Mouse (Mus musculus) spleen, adult 2 months (tissue): ENCODE data around the gene Mymk. TPM values are rescaled to one million over a fixed set of nuclear protein-coding genes. Genes with fewer than 3 reads are reported as not detected.
A peak's percentile ranks its signal among the peaks of the same experiment; 100 is the strongest.

ENCODE experiments used
- DNase-seq, 2 experiments: peaks; one replicate each; pipeline versions ENCODE4 v3.0.0 to v3.0.0-alpha.2; 2012 to 2021; ENCODE audit warnings: low spot score in 2 of 2, low read depth in 1 of 2
- H3K27ac ChIP-seq: fragments of 200-500 bp; 2 replicates; pipeline ENCODE4 v1.5.1; 2012; ENCODE audit warnings: low read length, inconsistent platforms; ENCODE audit not compliant: insufficient read depth
- H3K27me3 ChIP-seq: fragments of 200-500 bp; 2 replicates; pipeline ENCODE4 v1.6.1; 2012; ENCODE audit warnings: mild to moderate bottlenecking, moderate library complexity, low read length, inconsistent platforms; ENCODE audit not compliant: control insufficient read depth, insufficient read depth
- H3K36me3 ChIP-seq: fragments of 200-500 bp; 2 replicates; pipeline ENCODE4 v1.6.1; 2012; ENCODE audit warnings: mild to moderate bottlenecking, low read length, inconsistent platforms; ENCODE audit not compliant: control insufficient read depth, insufficient read depth
- H3K4me1 ChIP-seq: fragments of 200-500 bp; 2 replicates; pipeline ENCODE4 v1.6.1; 2011; ENCODE audit warnings: inconsistent platforms; ENCODE audit not compliant: control insufficient read depth, insufficient read depth, insufficient read length
- H3K4me3 ChIP-seq: fragments of 200-500 bp; 2 replicates; pipeline ENCODE4 v1.5.1; 2011; ENCODE audit warnings: mild to moderate bottlenecking, inconsistent platforms; ENCODE audit not compliant: insufficient read depth, insufficient read length; ENCODE audit errors: extremely low read depth
- CTCF ChIP-seq: fragments of 200-500 bp; IDR thresholded peaks from 2 replicates; pipeline ENCODE4 v1.5.1; 2011; ENCODE audit warnings: mild to moderate bottlenecking, inconsistent platforms; ENCODE audit not compliant: insufficient read depth, insufficient read length, insufficient replicate concordance; ENCODE audit errors: extremely low read depth
- POLR2A ChIP-seq: fragments of 200-500 bp; IDR thresholded peaks from 2 replicates; pipeline ENCODE4 v1.6.1; 2011; ENCODE audit warnings: low read depth, low read length, inconsistent platforms
- WGBS: fragments of 180-500 bp; shearing (Covaris S2); methylation state at CpG from one replicate; pipeline ENCODE4 v1.1.7; 2018; 5-methylcytosine and 5-hydroxymethylcytosine counted together
- polyA plus RNA-seq: library from polyadenylated mRNA; depleted of rRNA; stranded (reverse); fragments of >200 nt; gene quantifications from 2 replicates; pipeline ENCODE4 v1.2.3, GENCODE M21; 2012

Mymk gene
- polyA plus RNA-seq, 1 experiment = 0.47 TPM

DNA sequence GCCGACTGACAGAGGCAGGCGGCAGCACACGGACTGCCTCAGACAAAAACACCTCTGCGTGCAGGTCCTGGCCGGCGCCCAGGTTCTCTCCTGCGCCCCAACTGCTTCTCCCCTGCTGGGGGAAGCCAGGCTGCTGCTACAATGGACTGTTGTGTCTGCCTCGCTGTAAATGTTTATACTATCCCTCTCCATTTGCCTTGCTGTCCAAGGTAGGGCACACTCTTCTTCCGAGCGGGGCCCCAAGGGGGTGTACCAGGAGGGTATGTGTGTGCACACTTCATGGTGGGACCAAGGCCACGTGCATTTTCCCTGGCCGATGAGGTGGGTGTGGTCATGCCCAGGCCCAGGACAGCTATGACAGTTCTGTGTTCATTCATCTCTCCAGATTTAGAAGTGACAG, 13.2 kb downstream of the Mymk start:
- no peaks in the 10 kb centered on the region for H3K36me3 ChIP-seq
- no peaks in the 10 kb centered on the region for H3K4me1 ChIP-seq
- no peak for TF ChIP-seq POLR2A
- no peak for TF ChIP-seq CTCF
- H3K4me3 ChIP-seq = no peak overlapping the region
- no peak overlapping the region for H3K27ac ChIP-seq
- WGBS = 31% methylated on average over 12 of the region's 12 CpGs
- DNase-seq = no peak
- H3K27me3 ChIP-seq = no peaks in the 10 kb centered on the region

DNA sequence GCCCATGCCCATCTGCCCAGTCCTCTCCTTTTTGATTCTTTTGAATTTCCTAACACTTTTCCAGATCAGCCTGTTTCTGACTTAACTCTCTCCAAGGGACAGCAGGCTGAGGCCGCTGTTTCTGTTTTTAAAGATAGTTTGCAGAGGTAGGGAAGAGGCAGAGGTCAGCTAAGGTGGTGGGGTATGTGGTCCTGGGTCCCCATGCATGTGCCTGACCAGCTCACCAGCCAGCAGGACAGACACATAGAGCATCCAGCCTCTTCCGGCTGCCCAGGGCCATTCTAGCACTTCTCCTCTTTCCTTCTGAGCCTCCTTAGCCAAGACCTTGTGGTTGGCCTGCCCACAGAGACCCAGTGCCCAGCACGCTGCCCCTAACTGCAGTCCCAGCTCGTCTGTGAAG, 13.7 kb downstream of the Mymk start:
- H3K27me3 ChIP-seq = no peaks in the 10 kb centered on the region
- TF ChIP-seq POLR2A (no peak), CTCF (no peak)

DNA sequence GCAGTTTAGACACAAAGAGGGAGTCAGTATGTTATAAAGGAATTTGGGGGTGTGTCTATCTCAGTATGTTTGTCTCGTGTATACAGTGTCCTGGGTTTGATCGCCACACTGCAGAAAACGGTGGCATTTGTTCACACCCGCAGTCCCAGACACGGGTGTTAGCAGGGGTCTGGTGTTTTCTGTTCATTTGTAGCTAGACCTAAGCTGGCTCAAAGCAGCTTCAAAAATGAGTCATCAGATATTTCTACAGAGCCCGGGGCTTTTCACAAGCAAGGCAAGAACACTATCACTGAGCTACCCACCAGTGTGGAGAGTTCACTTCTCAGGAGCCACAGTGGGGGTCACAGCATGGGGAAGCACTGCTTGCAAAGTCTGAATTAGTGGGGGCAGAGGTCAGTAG, 22.6 kb downstream of the Mymk start:
- TF ChIP-seq POLR2A = no peak
- TF ChIP-seq CTCF = no peak
- H3K27me3 ChIP-seq = no peaks in the 10 kb centered on the region
- 77% methylated on average over 6 of the region's 6 CpGs for WGBS

More for the DNA sequence above, 13.7 kb downstream of the Mymk start:
- WGBS = 48% methylated on average over 4 of the region's 4 CpGs
- no peaks in the 10 kb centered on the region for H3K4me1 ChIP-seq
- no peak overlapping the region for H3K27ac ChIP-seq
- no peaks in the 10 kb centered on the region for H3K36me3 ChIP-seq
- no peak overlapping the region for H3K4me3 ChIP-seq
- no peak for DNase-seq

DNA sequence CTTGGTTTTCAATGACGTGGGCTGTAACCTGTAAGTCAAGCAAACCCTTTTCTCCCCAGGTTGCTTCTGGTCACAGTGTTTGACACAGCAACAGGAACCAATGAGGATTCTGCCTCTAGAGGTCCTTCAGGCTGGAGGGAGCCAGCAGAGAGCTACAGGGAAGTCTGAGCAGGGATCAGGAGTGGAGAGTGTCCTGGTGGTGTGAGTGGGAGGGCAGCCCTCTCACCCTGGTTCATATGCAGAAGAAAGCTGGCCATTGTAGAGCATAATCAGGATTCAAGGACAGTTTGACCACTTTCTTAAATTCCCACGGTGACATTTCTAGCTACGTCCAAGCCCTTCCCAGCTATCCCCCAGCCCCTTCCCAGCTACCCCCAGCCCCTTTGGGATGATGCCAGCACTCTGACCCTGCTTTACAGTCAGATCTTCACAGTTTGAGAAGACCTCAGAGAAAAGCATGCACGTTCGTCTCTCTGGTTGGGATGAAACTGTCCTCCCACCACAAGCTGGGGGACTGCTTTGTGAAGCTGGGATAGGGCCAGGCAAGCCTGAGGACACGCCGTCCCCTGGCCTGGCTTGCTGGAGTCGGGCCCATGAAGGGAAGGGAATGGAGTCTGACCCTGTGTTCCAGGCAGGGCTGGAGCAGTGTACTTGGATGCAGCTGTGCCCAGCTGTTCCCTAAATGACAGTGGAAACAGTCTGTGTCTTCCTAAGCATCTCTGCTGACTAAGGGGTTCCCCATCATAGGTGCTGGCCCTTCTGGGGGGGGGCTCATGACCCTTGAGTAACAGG, 25.8 kb downstream of the Mymk start:
- 74% methylated on average over 8 of the region's 8 CpGs for WGBS

More for the DNA sequence above, 22.6 kb downstream of the Mymk start:
- no peaks in the 10 kb centered on the region for H3K36me3 ChIP-seq
- DNase-seq = no peak
- H3K27ac ChIP-seq = no peak overlapping the region
- H3K4me3 ChIP-seq = no peak overlapping the region
- H3K4me1 ChIP-seq = no peaks in the 10 kb centered on the region

DNA sequence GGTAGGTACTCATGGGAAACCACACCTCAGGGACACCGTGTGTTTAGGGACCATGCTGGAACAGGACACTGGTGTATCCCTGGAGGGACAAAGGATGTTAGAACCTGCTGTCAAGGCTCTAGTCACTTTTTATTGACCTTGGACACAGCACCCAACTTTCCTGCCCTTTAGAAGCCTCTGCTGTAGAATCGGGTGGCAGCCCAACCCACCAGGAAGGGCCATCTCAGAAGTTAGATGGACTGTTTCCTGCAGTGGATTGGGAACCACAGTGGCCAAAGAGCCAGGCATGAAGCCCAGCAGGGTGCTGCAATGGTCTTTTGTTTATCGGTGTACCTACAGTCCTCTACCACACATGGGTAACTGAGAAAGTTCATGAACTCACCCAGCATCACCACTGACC, 27.3 kb downstream of the Mymk start:
- Histone ChIP-seq H3K27ac (no peak overlapping the region), H3K27me3 (no peaks in the 10 kb centered on the region), H3K4me1 (no peaks in the 10 kb centered on the region), H3K4me3 (no peak overlapping the region), H3K36me3 (no peaks in the 10 kb centered on the region)
- 75% methylated on average over 3 of the region's 3 CpGs for WGBS
- no peak for TF ChIP-seq CTCF
- no peak for TF ChIP-seq POLR2A
- DNase-seq = no peak

More for the DNA sequence above, 25.8 kb downstream of the Mymk start:
- Histone ChIP-seq H3K4me3 (no peak overlapping the region), H3K4me1 (no peaks in the 10 kb centered on the region), H3K27me3 (no peaks in the 10 kb centered on the region), H3K36me3 (no peaks in the 10 kb centered on the region), H3K27ac (no peak overlapping the region)
- TF ChIP-seq POLR2A = no peak
- TF ChIP-seq CTCF = no peak
- no peak for DNase-seq

DNA sequence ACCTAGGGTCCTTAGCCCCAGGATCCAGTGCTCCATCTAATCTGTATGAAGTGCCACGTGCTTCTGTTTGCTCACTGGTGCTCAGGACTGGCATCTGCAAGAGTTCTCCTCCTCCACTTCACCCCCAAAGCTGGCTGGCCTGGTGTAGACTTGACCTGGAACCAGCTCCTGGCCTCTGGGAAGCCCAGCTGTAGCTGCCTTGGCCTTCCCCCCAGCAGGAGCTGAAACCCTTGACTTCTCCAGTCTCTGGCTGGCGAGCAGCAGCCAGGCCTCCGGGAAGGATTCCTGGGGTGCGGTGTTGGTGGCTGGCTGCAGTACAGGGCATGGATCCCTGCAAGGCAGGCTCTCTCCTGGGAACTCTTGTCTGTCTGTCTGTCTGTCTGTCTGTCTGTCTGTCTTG, 27.8 kb downstream of the Mymk start:
- H3K4me1 ChIP-seq = no peaks in the 10 kb centered on the region
- H3K36me3 ChIP-seq = no peaks in the 10 kb centered on the region
- no peak for DNase-seq
- H3K27me3 ChIP-seq = no peaks in the 10 kb centered on the region
- H3K27ac ChIP-seq = no peak overlapping the region
- H3K4me3 ChIP-seq = no peak overlapping the region
- 89% methylated on average over 4 of the region's 4 CpGs for WGBS
- TF ChIP-seq POLR2A (no peak), CTCF (no peak)

DNA sequence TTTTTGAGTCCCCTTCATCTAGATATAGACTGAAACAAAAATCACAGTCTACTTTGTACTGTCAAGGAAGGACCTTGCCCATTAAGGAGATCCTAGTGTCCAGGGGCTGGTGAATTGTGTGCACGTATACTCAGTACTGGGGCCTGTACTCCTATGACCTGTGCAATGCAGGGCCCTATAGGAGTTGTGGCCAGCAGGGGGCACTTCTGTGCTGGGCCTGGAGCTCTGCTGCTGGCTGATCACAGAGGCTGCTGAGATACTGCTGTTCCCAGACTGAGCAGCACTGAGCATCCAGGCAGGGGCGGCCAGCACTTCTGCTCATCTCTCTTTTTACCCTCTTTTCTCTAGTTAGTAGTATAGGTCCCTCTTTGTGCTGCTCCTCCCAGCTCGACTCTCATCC, 28.5 kb downstream of the Mymk start:
- Histone ChIP-seq H3K36me3 (no peaks in the 10 kb centered on the region), H3K4me1 (no peaks in the 10 kb centered on the region), H3K27me3 (no peaks in the 10 kb centered on the region), H3K27ac (no peak overlapping the region), H3K4me3 (no peak overlapping the region)
- peak; percentile 15 to 69 for DNase-seq
- 42% methylated on average over 3 of the region's 3 CpGs for WGBS
- peak; percentile 69; the same call in 1 of the 2 replicates for TF ChIP-seq CTCF
- no peak for TF ChIP-seq POLR2A
